ENCODE assay signal across 26 mouse cellular contexts in genomic region chr17:79695541-79695940, GRCm38 (mm10). TPM values are rescaled to one million over a fixed set of nuclear protein-coding genes. Genes with fewer than 3 reads are reported as not detected.
DNase-seq lines count a peak whose midpoint lies in the region; ATAC-seq and TF ChIP-seq lines count a peak whose summit lies in the region.
"Had no signal": no experiment of that assay in that cellular context is flagged by ENCODE, and none has a peak within 500 bp of the region (broad histone marks: within the 10 kb centered on the region; RNA-seq: fewer than 3 reads in every experiment).

No protein-coding gene starts in this region.

- TF ChIP-seq CTCF in cerebellum, adult 2 months (IDR thresholded peaks at IDR 0.05; ENCODE audit: borderline replicate concordance, insufficient read depth, low read depth, low read length) = no peak
- no peak for TF ChIP-seq CTCF in stomach, postnatal 0 days (IDR thresholded peaks at IDR 0.05; ENCODE audit: low read depth)

- no peak overlapping the region for H3K4me2 ChIP-seq in stomach, postnatal 0 days (replicated peaks; ENCODE audit: low read depth)
- H3K4me2 ChIP-seq: embryonic facial prominence, embryonic 13.5 days; forebrain, embryonic 12.5 days; forebrain, embryonic 15.5 days; heart, embryonic 13.5 days; hindbrain, embryonic 12.5 days; hindbrain, embryonic 15.5 days had no signal

- H3K4me1 ChIP-seq in cerebellum, adult 2 months (ENCODE audit: control insufficient read depth, insufficient read depth, low read length) = no peaks in the 10 kb centered on the region
- H3K4me1 ChIP-seq in stomach, postnatal 0 days (replicated peaks; ENCODE audit: control insufficient read depth, insufficient read depth) = no peaks in the 10 kb centered on the region
- H3K4me1 ChIP-seq: embryonic facial prominence, embryonic 10.5 days; forebrain, embryonic 12.5 days; forebrain, embryonic 15.5 days; hindbrain, embryonic 12.5 days; hindbrain, embryonic 15.5 days had no signal

- H3K36me3 ChIP-seq in stomach, postnatal 0 days (ENCODE audit: control insufficient read depth, insufficient read depth, low read length) = no peaks in the 10 kb centered on the region
- H3K36me3 ChIP-seq: embryonic facial prominence, embryonic 10.5 days; embryonic facial prominence, embryonic 13.5 days; forebrain, embryonic 12.5 days; forebrain, embryonic 15.5 days; G1E; heart, embryonic 10.5 days; heart, embryonic 13.5 days; hindbrain, embryonic 12.5 days; hindbrain, embryonic 15.5 days had no signal

- no peak overlapping the region for H3K27ac ChIP-seq in cerebellum, adult 2 months (ENCODE audit: insufficient read depth, low read length)
- H3K27ac ChIP-seq in stomach, postnatal 0 days (replicated peaks) = no peak overlapping the region
- H3K27ac ChIP-seq: embryonic facial prominence, embryonic 10.5 days; embryonic facial prominence, embryonic 13.5 days; forebrain, embryonic 12.5 days; forebrain, embryonic 15.5 days; heart, adult 2 months; heart, embryonic 10.5 days; heart, embryonic 13.5 days; hindbrain, embryonic 12.5 days; hindbrain, embryonic 15.5 days had no signal

- DNase-seq in cerebellum, postnatal 10 days = peak; percentile 34 to 55
- no peak for DNase-seq in cerebellum, adult 2 months
- DNase-seq in lung, postnatal 10 days = peak; percentile 29
- no peak for DNase-seq in lung, postnatal 14 days
- DNase-seq in fibroblast of lung, adult 2 months (ENCODE audit: low read depth) = peak; percentile 78
- no peak for DNase-seq in stomach, postnatal 0 days (ENCODE audit: low spot score)
- DNase-seq: adrenal gland, adult 8-10 months; adrenal gland, postnatal 25 days; B cell, adult 2 months; cerebellum, adult 18-20 months; cerebellum, adult 9-11 months; cerebellum, postnatal 36 days; embryo, embryonic 11 days; gastrocnemius, postnatal 25 days; heart, adult 2 months had no signal

- no peaks in the 10 kb centered on the region for H3K9me3 ChIP-seq in stomach, postnatal 0 days (ENCODE audit: control insufficient read depth, low read length)
- H3K9me3 ChIP-seq: embryonic facial prominence, embryonic 10.5 days; embryonic facial prominence, embryonic 13.5 days; forebrain, embryonic 12.5 days; forebrain, embryonic 15.5 days; G1E; heart, embryonic 10.5 days; heart, embryonic 13.5 days; hindbrain, embryonic 12.5 days; hindbrain, embryonic 15.5 days had no signal

- 27% methylated on average over 6 of the region's 6 CpGs for WGBS in cerebellum, adult 2 months
- 88% methylated on average over 6 of the region's 6 CpGs for WGBS in stomach, postnatal 0 days

- TF ChIP-seq EP300 in stomach, postnatal 0 days (optimal IDR thresholded peaks at IDR 0.05) = no peak

- no peaks in the 10 kb centered on the region for H3K27me3 ChIP-seq in cerebellum, adult 2 months (ENCODE audit: control insufficient read depth, insufficient read depth, low read length)
- no peaks in the 10 kb centered on the region for H3K27me3 ChIP-seq in stomach, postnatal 0 days (ENCODE audit: control insufficient read depth, insufficient read depth, low read length)
- H3K27me3 ChIP-seq: CH12.LX; embryonic facial prominence, embryonic 13.5 days; forebrain, embryonic 12.5 days; forebrain, embryonic 15.5 days; heart, embryonic 13.5 days; hindbrain, embryonic 12.5 days; hindbrain, embryonic 15.5 days had no signal

- no peak overlapping the region for H3K4me3 ChIP-seq in cerebellum, adult 2 months (replicated peaks; ENCODE audit: insufficient read depth, low read depth, low read length)
- no peak overlapping the region for H3K4me3 ChIP-seq in stomach, postnatal 0 days (ENCODE audit: low read depth, low read length)
- H3K4me3 ChIP-seq: embryonic facial prominence, embryonic 10.5 days; embryonic facial prominence, embryonic 13.5 days; forebrain, embryonic 12.5 days; forebrain, embryonic 15.5 days; heart, adult 2 months; heart, embryonic 10.5 days; heart, embryonic 13.5 days; hindbrain, embryonic 12.5 days; hindbrain, embryonic 15.5 days had no signal

- H3K9ac ChIP-seq in stomach, postnatal 0 days (ENCODE audit: low read length) = no peak overlapping the region
- H3K9ac ChIP-seq: embryonic facial prominence, embryonic 13.5 days; forebrain, embryonic 12.5 days; forebrain, embryonic 15.5 days; heart, embryonic 13.5 days; hindbrain, embryonic 12.5 days; hindbrain, embryonic 15.5 days had no signal

- no peak for TF ChIP-seq POLR2A in cerebellum, adult 2 months (IDR thresholded peaks at IDR 0.05; ENCODE audit: borderline replicate concordance, insufficient read depth, low read length)

- ATAC-seq in stomach, postnatal 0 days (ENCODE audit: low FRiP score, low TSS enrichment) = no peak
- ATAC-seq: forebrain, embryonic 15.5 days; intestine, postnatal 0 days had no signal

RNA-seq across cellular contexts. Expression of gene Cyp1b1, which starts 19.3 kb away (rescaled TPM):
- 1.1 and 1.6 TPM in 2 replicates for polyA plus RNA-seq in cerebellum, adult 2 months (2012; rRNA removed)
- polyA plus RNA-seq in stomach, postnatal 0 days (2015; fragmentation: Nextera tagmentation; extraction: Ambion mirVana) = 5.5 and 6.9 TPM in 2 replicates
- polyA plus RNA-seq: G1E had no signal

Comparison
In these comparisons a context has a peak if more than half of its experiments do, and no peak if none do; other contexts are left out.
1. DNase-seq: peak in cerebellum, postnatal 10 days (2 of 2), lung, postnatal 10 days (single experiment) and fibroblast of lung, adult 2 months (single experiment); none in cerebellum, adult 2 months (0 of 2), lung, postnatal 14 days (single experiment) and stomach, postnatal 0 days (single experiment).